ENCODE assay signal across 15 mouse cellular contexts in the genomic region with DNA sequence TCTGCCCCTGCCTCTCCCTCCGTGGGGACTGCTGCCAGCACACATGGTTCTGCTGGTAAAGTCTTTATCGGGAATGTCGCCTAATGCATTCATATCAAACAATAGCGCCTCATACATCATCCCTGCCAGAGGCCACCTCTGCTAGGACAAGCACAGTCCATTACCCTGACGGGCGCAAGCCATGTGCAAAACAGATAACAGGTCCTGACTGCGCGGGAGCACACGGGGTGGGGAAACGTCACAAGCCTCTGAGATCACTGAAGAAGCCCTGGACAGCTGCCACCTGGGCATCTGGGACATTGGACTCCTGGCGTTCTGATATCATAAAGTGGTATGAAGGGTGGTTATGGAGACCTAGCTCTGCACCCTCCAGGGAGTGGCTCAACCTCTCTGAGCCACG.
DNase-seq lines count a peak whose midpoint lies in the region; ATAC-seq and TF ChIP-seq lines count a peak whose summit lies in the region.
"Had no signal": no experiment of that assay in that cellular context is flagged by ENCODE, and none has a peak within 500 bp of the region (broad histone marks: within the 10 kb centered on the region; RNA-seq: fewer than 3 reads in every experiment).

No protein-coding gene starts in this region.

- no peaks in the 10 kb centered on the region for H3K36me3 ChIP-seq in hindbrain, embryonic 10.5 days
- H3K36me3 ChIP-seq in hindbrain, postnatal 0 days (ENCODE audit: insufficient read depth, low read length), result no peaks in the 10 kb centered on the region
- no peaks in the 10 kb centered on the region for H3K36me3 ChIP-seq in intestine, postnatal 0 days (ENCODE audit: control insufficient read depth, insufficient read depth)
- H3K36me3 ChIP-seq: limb, embryonic 13.5 days; midbrain, embryonic 12.5 days had no signal

- ATAC-seq in hindbrain, postnatal 0 days, result no peak
- ATAC-seq in intestine, postnatal 0 days, result peak; percentile 84
- ATAC-seq: forebrain, postnatal 0 days had no signal

- H3K27me3 ChIP-seq in hindbrain, embryonic 10.5 days (ENCODE audit: insufficient read depth, poor library complexity, severe bottlenecking), result peaks cover 11% of the 10 kb centered on the region
- no peaks in the 10 kb centered on the region for H3K27me3 ChIP-seq in hindbrain, postnatal 0 days (ENCODE audit: insufficient read depth, low read length)
- no peaks in the 10 kb centered on the region for H3K27me3 ChIP-seq in intestine, postnatal 0 days (replicated peaks; ENCODE audit: control insufficient read depth, insufficient read depth, low read length)

- H3K9me3 ChIP-seq in hindbrain, embryonic 10.5 days, result no peaks in the 10 kb centered on the region
- no peaks in the 10 kb centered on the region for H3K9me3 ChIP-seq in hindbrain, postnatal 0 days (ENCODE audit: low read length)
- H3K9me3 ChIP-seq in intestine, postnatal 0 days (ENCODE audit: control insufficient read depth), result no peaks in the 10 kb centered on the region
- H3K9me3 ChIP-seq: limb, embryonic 13.5 days; midbrain, embryonic 12.5 days had no signal

- no peak overlapping the region for H3K4me2 ChIP-seq in hindbrain, postnatal 0 days (ENCODE audit: low read depth, low read length)
- H3K4me2 ChIP-seq in intestine, postnatal 0 days (replicated peaks; ENCODE audit: low read depth), result no peak overlapping the region
- H3K4me2 ChIP-seq: limb, embryonic 13.5 days; midbrain, embryonic 12.5 days had no signal

- H3K4me3 ChIP-seq in hindbrain, embryonic 10.5 days, result no peak overlapping the region
- H3K4me3 ChIP-seq in hindbrain, postnatal 0 days (ENCODE audit: low read length), result no peak overlapping the region
- H3K4me3 ChIP-seq in intestine, postnatal 0 days (ENCODE audit: low read depth, low read length), result no peak overlapping the region
- H3K4me3 ChIP-seq: limb, embryonic 13.5 days; midbrain, embryonic 12.5 days had no signal

- 76% methylated on average over 12 of the region's 12 CpGs for WGBS in hindbrain, embryonic 10.5 days
- 46% methylated on average over 12 of the region's 12 CpGs for WGBS in hindbrain, postnatal 0 days
- 38% methylated on average over 12 of the region's 12 CpGs for WGBS in intestine, postnatal 0 days

- peak overlapping the region; percentile 77; the same call in 1 of the 2 replicates for H3K27ac ChIP-seq in hindbrain, embryonic 10.5 days
- no peak overlapping the region for H3K27ac ChIP-seq in hindbrain, postnatal 0 days
- H3K27ac ChIP-seq in intestine, postnatal 0 days (ENCODE audit: low read depth, low read length), result no peak overlapping the region
- H3K27ac ChIP-seq: limb, embryonic 13.5 days; midbrain, embryonic 12.5 days had no signal

- H3K9ac ChIP-seq in hindbrain, postnatal 0 days (replicated peaks; ENCODE audit: low read length), result no peak overlapping the region
- H3K9ac ChIP-seq in intestine, postnatal 0 days (ENCODE audit: low read depth, low read length), result no peak overlapping the region
- H3K9ac ChIP-seq: forebrain, postnatal 0 days; limb, embryonic 13.5 days; midbrain, embryonic 12.5 days had no signal

- peak; percentile 20 for DNase-seq in adrenal gland, adult 8-10 months
- no peak for DNase-seq in adrenal gland, postnatal 4 days (ENCODE audit: low spot score in 2 of 2)
- DNase-seq in hindbrain, embryonic 10.5 days (ENCODE audit: low spot score), result peak; percentile 19
- DNase-seq in hindbrain, postnatal 0 days (ENCODE audit: low spot score), result no peak
- DNase-seq in brain, adult 2 months (ENCODE audit: low read depth, low spot score), result peak; percentile 33
- no peak for DNase-seq in lung, postnatal 36 days
- no peak for DNase-seq in layer of hippocampus, adult 9-11 months
- DNase-seq: forebrain, postnatal 0 days; gastrocnemius, postnatal 36 days; kidney, adult 11 months; lung, adult 2 months; thymus, postnatal 36 days had no signal

- H3K4me1 ChIP-seq in hindbrain, embryonic 10.5 days (replicated peaks), result peaks cover 48% of the 10 kb centered on the region
- 0 out of 2 replicates have a peak, but pooled peaks cover 4% of the 10 kb centered on the region for H3K4me1 ChIP-seq in hindbrain, postnatal 0 days (ENCODE audit: insufficient read depth, low read length)
- H3K4me1 ChIP-seq in intestine, postnatal 0 days (replicated peaks; ENCODE audit: control insufficient read depth, insufficient read depth, low read length), result no peaks in the 10 kb centered on the region

- no peak for TF ChIP-seq CTCF in hindbrain, postnatal 0 days (IDR thresholded peaks at IDR 0.05; ENCODE audit: low read depth)
- TF ChIP-seq CTCF in intestine, postnatal 0 days (IDR thresholded peaks at IDR 0.05; ENCODE audit: low read depth), result no peak

Comparison
In these comparisons a context has a peak if more than half of its experiments do, and no peak if none do; other contexts are left out.
1. DNase-seq: peak in adrenal gland, adult 8-10 months (single experiment), hindbrain, embryonic 10.5 days (single experiment) and brain, adult 2 months (single experiment); none in adrenal gland, postnatal 4 days (0 of 2), hindbrain, postnatal 0 days (single experiment), lung, postnatal 36 days (single experiment) and layer of hippocampus, adult 9-11 months (single experiment).